Mouse (Mus musculus) cortical plate, adult 2 months (tissue): ENCODE results near the gene Ptprn2. TPM values are rescaled to one million over a fixed set of nuclear protein-coding genes. Genes with fewer than 3 reads are reported as not detected.

Source experiments
- H3K27ac ChIP-seq: fragments of 200-500 bp; 2 replicates; pipeline ENCODE4 v1.5.1; 2012; ENCODE audit warnings: low read length, control low read depth, inconsistent platforms; ENCODE audit not compliant: insufficient read depth
- H3K4me1 ChIP-seq: fragments of 200-500 bp; 2 replicates; pipeline ENCODE4 v1.6.1; 2011; ENCODE audit warnings: low read length; ENCODE audit not compliant: control insufficient read depth, insufficient read depth
- H3K4me3 ChIP-seq: fragments of 200-500 bp; 2 replicates; pipeline ENCODE4 v1.5.1; 2011; ENCODE audit warnings: mild to moderate bottlenecking, low read length, control low read depth; ENCODE audit not compliant: insufficient read depth
- CTCF ChIP-seq: fragments of 200-500 bp; IDR thresholded peaks from 2 replicates; pipeline ENCODE4 v1.5.1; 2011; ENCODE audit warnings: mild to moderate bottlenecking, control low read depth, low read length; ENCODE audit not compliant: insufficient read depth; ENCODE audit errors: extremely low read depth
- POLR2A ChIP-seq: fragments of 200-500 bp; IDR thresholded peaks from 2 replicates; pipeline ENCODE4 v1.6.1; 2011; ENCODE audit warnings: mild to moderate bottlenecking, low read length, control low read depth; ENCODE audit not compliant: insufficient read depth; ENCODE audit errors: extremely low read depth
- polyA plus RNA-seq: library from polyadenylated mRNA; depleted of rRNA; stranded (reverse); fragments of >200 nt; gene quantifications from 2 replicates; pipeline ENCODE4 v1.2.3, GENCODE M21; 2012

Ptprn2 gene
- polyA plus RNA-seq, 1 experiment, result 165 TPM

GRCm38 (mm10) chr12:116778095-116779090 lies 292.9 kb downstream of the Ptprn2 start:
- TF ChIP-seq POLR2A (no peak), CTCF (no peak)
- H3K27ac ChIP-seq, result no peak overlapping the region
- H3K4me3 ChIP-seq, result no peak overlapping the region
- peaks cover 13% of the 10 kb centered on the region for H3K4me1 ChIP-seq

GRCm38 (mm10) chr12:116780419-116780818 lies 294.9 kb downstream of the Ptprn2 start:
- H3K4me3 ChIP-seq, result no peak overlapping the region
- H3K27ac ChIP-seq, result 0 out of 2 replicates have a peak overlapping the region, but pooled peaks have one; percentile 51
- TF ChIP-seq POLR2A (no peak), CTCF (no peak)

GRCm38 (mm10) chr12:116785731-116786130 lies 300.2 kb downstream of the Ptprn2 start:
- 0 out of 2 replicates have a peak, but pooled peaks cover under 1% of the 10 kb centered on the region for H3K4me1 ChIP-seq
- H3K27ac ChIP-seq, result no peak overlapping the region
- TF ChIP-seq CTCF, result no peak
- TF ChIP-seq POLR2A, result no peak
- H3K4me3 ChIP-seq, result no peak overlapping the region

More at GRCm38 (mm10) chr12:116780419-116780818, 294.9 kb downstream of the Ptprn2 start:
- H3K4me1 ChIP-seq, result peaks cover 11% of the 10 kb centered on the region

GRCm38 (mm10) chr12:116788346-116788745 lies 302.8 kb downstream of the Ptprn2 start:
- no peak overlapping the region for H3K4me3 ChIP-seq
- no peak overlapping the region for H3K27ac ChIP-seq
- no peaks in the 10 kb centered on the region; the same call in 1 of the 2 replicates for H3K4me1 ChIP-seq
- no peak for TF ChIP-seq CTCF
- no peak for TF ChIP-seq POLR2A

- no peak for TF ChIP-seq CTCF
- TF ChIP-seq POLR2A, result no peak
- Histone ChIP-seq H3K4me1 (peaks cover 20% of the 10 kb centered on the region), H3K4me3 (no peak overlapping the region), H3K27ac (no peak overlapping the region)
These were observed 317.8 kb downstream of the Ptprn2 start for GRCm38 (mm10) chr12:116803331-116803730.

GRCm38 (mm10) chr12:116804712-116805111 lies 319.2 kb downstream of the Ptprn2 start:
- Histone ChIP-seq H3K4me1 (peaks cover 20% of the 10 kb centered on the region), H3K4me3 (no peak overlapping the region), H3K27ac (peak overlapping the region; percentile 87; the same call in 1 of the 2 replicates)
- TF ChIP-seq CTCF (no peak), POLR2A (no peak)

- H3K4me1 ChIP-seq, result peaks cover 20% of the 10 kb centered on the region
- TF ChIP-seq POLR2A (no peak), CTCF (no peak)
- H3K27ac ChIP-seq, result peak overlapping the region; percentile 87
- H3K4me3 ChIP-seq, result no peak overlapping the region
These were observed 319.7 kb downstream of the Ptprn2 start for GRCm38 (mm10) chr12:116805129-116805809.

GRCm38 (mm10) chr12:116806089-116806488 lies 320.6 kb downstream of the Ptprn2 start:
- TF ChIP-seq POLR2A (no peak), CTCF (no peak)
- no peak overlapping the region for H3K4me3 ChIP-seq
- H3K4me1 ChIP-seq, result peaks cover 20% of the 10 kb centered on the region
- peak overlapping the region; percentile 87 for H3K27ac ChIP-seq

GRCm38 (mm10) chr12:116813012-116813411 lies 327.5 kb downstream of the Ptprn2 start:
- Histone ChIP-seq H3K4me3 (no peak overlapping the region), H3K27ac (peak overlapping the region; percentile 40; the same call in 1 of the 2 replicates), H3K4me1 (peaks cover 2% of the 10 kb centered on the region; the same call in 1 of the 2 replicates)
- TF ChIP-seq CTCF (no peak), POLR2A (no peak)

- Histone ChIP-seq H3K4me3 (no peak overlapping the region), H3K4me1 (peaks cover 2% of the 10 kb centered on the region; the same call in 1 of the 2 replicates), H3K27ac (no peak overlapping the region)
- TF ChIP-seq CTCF (no peak), POLR2A (no peak)
These were observed 334.3 kb downstream of the Ptprn2 start for GRCm38 (mm10) chr12:116819836-116820235.
